Mouse (Mus musculus): ENCODE results near the gene Sprr4.
"Not testable (repeated sequence)": the region's sequence is repeated elsewhere in the genome, so short reads cannot be mapped to it uniquely, and the experiment has no call there.

Gene Sprr4

GRCm38 (mm10) chr3:92500393-92500792, at the start of gene Sprr4:
TSS of gene Sprr4 (minus strand) at chr3:92500493.
- DNase-seq (ENCODE audit: low read depth, low spot score) = no peak

- no peak for DNase-seq (ENCODE audit: low read depth, low spot score)
Measured at GRCm38 (mm10) chr3:92534411-92534810, 34.1 kb upstream of the Sprr4 start, which contains the start of gene 2310046K23Rik. TSS of gene 2310046K23Rik (minus strand) at chr3:92534511.

- no peak for DNase-seq (ENCODE audit: low read depth, low spot score)
Measured at GRCm38 (mm10) chr3:92512325-92512724, 12.0 kb upstream of the Sprr4 start.

- no peak for DNase-seq (ENCODE audit: low read depth, low spot score)
Measured at GRCm38 (mm10) chr3:92510786-92511185, 10.5 kb upstream of the Sprr4 start.

GRCm38 (mm10) chr3:92508185-92508584, 7.9 kb upstream of the Sprr4 start:
- DNase-seq (ENCODE audit: low read depth, low spot score) = no peak

- no peak for DNase-seq (ENCODE audit: low read depth, low spot score)
Measured at GRCm38 (mm10) chr3:92503528-92503927, 3.2 kb upstream of the Sprr4 start.

GRCm38 (mm10) chr3:92490262-92490661, 10.0 kb downstream of the Sprr4 start:
- DNase-seq (ENCODE audit: low read depth, low spot score) = not testable (repeated sequence)

- DNase-seq (ENCODE audit: low read depth, low spot score) = no peak
Measured at GRCm38 (mm10) chr3:92486307-92486706, 14.0 kb downstream of the Sprr4 start.

- DNase-seq (ENCODE audit: low read depth, low spot score) = no peak
Measured at GRCm38 (mm10) chr3:92485863-92486262, 14.4 kb downstream of the Sprr4 start, which contains the start of gene Sprr1a. TSS of gene Sprr1a (minus strand) at chr3:92485895.

GRCm38 (mm10) chr3:92481249-92481648, 19.0 kb downstream of the Sprr4 start:
- not testable (repeated sequence) for DNase-seq (ENCODE audit: low read depth, low spot score)

- no peak for DNase-seq (ENCODE audit: low read depth, low spot score)
Measured at GRCm38 (mm10) chr3:92470111-92470510, 30.2 kb downstream of the Sprr4 start.

- no peak for DNase-seq (ENCODE audit: low read depth, low spot score)
Measured at GRCm38 (mm10) chr3:92467424-92467823, 32.9 kb downstream of the Sprr4 start.

GRCm38 (mm10) chr3:92466576-92466975, 33.7 kb downstream of the Sprr4 start:
- DNase-seq (ENCODE audit: low read depth, low spot score) = no peak

- no peak for DNase-seq (ENCODE audit: low read depth, low spot score)
Measured at GRCm38 (mm10) chr3:92458620-92459019, 41.7 kb downstream of the Sprr4 start, which contains the start of gene Sprr3. TSS of gene Sprr3 (minus strand) at chr3:92458720.

GRCm38 (mm10) chr3:92455151-92455550, 45.1 kb downstream of the Sprr4 start:
- DNase-seq (ENCODE audit: low read depth, low spot score) = no peak

All from brain, embryonic 18.5 days (tissue).